ENCODE assay signal across 10 mouse cellular contexts in the genomic region with DNA sequence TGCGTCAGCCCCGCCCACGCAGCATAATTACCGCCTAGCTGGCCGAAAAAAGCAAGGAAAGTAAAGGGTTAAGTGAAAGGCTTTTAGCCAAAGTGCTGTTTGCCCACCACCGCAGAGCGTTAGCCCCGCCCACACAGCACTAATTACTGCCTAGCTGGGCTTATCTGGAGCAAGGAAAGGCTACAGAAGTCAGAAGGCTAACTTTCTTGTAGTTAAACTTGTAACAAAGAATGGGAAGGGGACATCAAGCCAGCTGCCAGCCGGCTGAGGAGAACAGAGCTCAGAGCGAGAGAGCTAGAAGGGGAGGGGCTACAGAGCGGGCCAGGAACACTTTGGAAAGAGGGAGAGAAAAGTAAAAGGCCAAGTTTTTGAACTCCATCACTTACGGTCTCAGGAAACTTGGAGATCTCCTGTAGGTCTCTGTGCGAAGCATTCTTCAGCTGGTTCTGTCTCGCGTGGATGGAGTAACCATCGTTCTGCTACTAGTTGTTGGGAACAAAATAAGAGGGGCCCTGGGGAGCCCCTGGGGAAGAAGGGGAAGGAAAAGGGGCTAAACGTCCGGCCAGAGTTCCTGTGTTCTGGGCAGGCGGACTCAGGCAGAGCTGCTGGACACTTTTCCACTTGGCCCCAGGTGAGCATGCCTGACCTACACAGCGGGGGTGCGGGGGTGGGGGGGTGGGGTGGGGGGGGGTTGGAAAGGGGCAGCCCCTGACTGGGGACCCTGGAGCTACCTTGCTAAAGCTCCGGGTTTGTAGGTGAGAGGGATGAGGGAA.
DNase-seq lines count a peak whose midpoint lies in the region; ATAC-seq and TF ChIP-seq lines count a peak whose summit lies in the region.
"Had no signal": no experiment of that assay in that cellular context is flagged by ENCODE, and none has a peak within 500 bp of the region (broad histone marks: within the 10 kb centered on the region; RNA-seq: fewer than 3 reads in every experiment).

No protein-coding gene starts in this region.

- no peak for DNase-seq in layer of hippocampus, adult 2 months (ENCODE audit: low spot score in 2 of 2)
- DNase-seq in layer of hippocampus, adult 9-11 months, result no peak
- DNase-seq in lung, adult 2 months, result peak; percentile 4
- peak; percentile 80 for DNase-seq in retina, embryonic 14.5 days (ENCODE audit: low spot score)
- no peak for DNase-seq in thymus, postnatal 25 days
- DNase-seq in thymus, postnatal 0 days (ENCODE audit: low spot score), result no peak

- peaks cover 11% of the 10 kb centered on the region for H3K27me3 ChIP-seq in forebrain, embryonic 13.5 days
- no peaks in the 10 kb centered on the region for H3K27me3 ChIP-seq in intestine, embryonic 15.5 days (replicated peaks)

- 24% methylated on average over 19 of the region's 22 CpGs for WGBS in forebrain, embryonic 13.5 days
- 20% methylated on average over 22 of the region's 22 CpGs for WGBS in intestine, embryonic 15.5 days
- 27% methylated on average over 22 of the region's 22 CpGs for WGBS in lung, adult 2 months

- peak overlapping the region; percentile 40; the same call in 1 of the 2 replicates for H3K9ac ChIP-seq in forebrain, embryonic 13.5 days
- H3K9ac ChIP-seq in intestine, embryonic 15.5 days, result peak overlapping the region; percentile 28; the same call in 1 of the 2 replicates

- H3K4me2 ChIP-seq in forebrain, embryonic 13.5 days, result peak overlapping the region; percentile 47
- peak overlapping the region; percentile 52 for H3K4me2 ChIP-seq in intestine, embryonic 15.5 days (replicated peaks)

- H3K9me3 ChIP-seq in forebrain, embryonic 13.5 days (replicated peaks), result no peaks in the 10 kb centered on the region
- no peaks in the 10 kb centered on the region for H3K9me3 ChIP-seq in intestine, embryonic 15.5 days

- no peaks in the 10 kb centered on the region for H3K4me1 ChIP-seq in forebrain, embryonic 13.5 days
- H3K4me1 ChIP-seq in intestine, embryonic 15.5 days (replicated peaks), result no peaks in the 10 kb centered on the region
- H3K4me1 ChIP-seq in lung, adult 2 months (ENCODE audit: control insufficient read depth, insufficient read depth, low read length), result no peaks in the 10 kb centered on the region

- TF ChIP-seq POLR2A in lung, adult 2 months (IDR thresholded peaks at IDR 0.05; ENCODE audit: borderline replicate concordance, extremely low read depth, low read depth, low read length), result no peak

- no peak for TF ChIP-seq CTCF in layer of hippocampus, adult 2 months (conservative IDR thresholded peaks at IDR 0.05)
- no peak for TF ChIP-seq CTCF in lung, adult 2 months (IDR thresholded peaks at IDR 0.05; ENCODE audit: insufficient read depth, low read length)

- ATAC-seq in forebrain, embryonic 13.5 days, result peak; percentile 83
- ATAC-seq in intestine, embryonic 15.5 days, result peak; percentile 84
- ATAC-seq: Patski had no signal

- H3K36me3 ChIP-seq in forebrain, embryonic 13.5 days (ENCODE audit: poor library complexity, severe bottlenecking), result no peaks in the 10 kb centered on the region
- no peaks in the 10 kb centered on the region for H3K36me3 ChIP-seq in intestine, embryonic 15.5 days

- peak overlapping the region; percentile 29; the same call in 1 of the 2 replicates for H3K4me3 ChIP-seq in layer of hippocampus, adult 2 months
- H3K4me3 ChIP-seq in forebrain, embryonic 13.5 days, result peak overlapping the region; percentile 30
- H3K4me3 ChIP-seq in intestine, embryonic 15.5 days (replicated peaks), result peak overlapping the region; percentile 40
- H3K4me3 ChIP-seq in lung, adult 2 months (replicated peaks; ENCODE audit: extremely low read depth, low read depth, low read length), result peak overlapping the region; percentile 38

- H3K27ac ChIP-seq in layer of hippocampus, adult 2 months, result no peak overlapping the region
- H3K27ac ChIP-seq in forebrain, embryonic 13.5 days, result no peak overlapping the region
- H3K27ac ChIP-seq in intestine, embryonic 15.5 days, result peak overlapping the region; percentile 68; the same call in 1 of the 2 replicates
- H3K27ac ChIP-seq: macrophage had no signal

Comparison
In these comparisons a context has a peak if more than half of its experiments do, and no peak if none do; other contexts are left out.
1. DNase-seq: peak in lung, adult 2 months (single experiment) and retina, embryonic 14.5 days (single experiment); none in layer of hippocampus, adult 2 months (0 of 2), layer of hippocampus, adult 9-11 months (single experiment), thymus, postnatal 25 days (single experiment) and thymus, postnatal 0 days (single experiment).
2. Peak in every context shown above with its lines, with median percentiles within 50 percentile points of each other: H3K4me3 ChIP-seq.